Mouse (Mus musculus) MEL-GATA-1-ER (cell line): Measurements from ENCODE around the gene Tcl1.
"Not testable (repeated sequence)": the region's sequence is repeated elsewhere in the genome, so short reads cannot be mapped to it uniquely, and the experiment has no call there.

Experiments
- DNase-seq: peaks from one replicate; pipeline ENCODE4 v3.0.0-alpha.2; 2012; ENCODE audit warnings: low read depth; ENCODE audit errors: extremely low read depth

Tcl1 gene

GRCm38 (mm10) chr12:105222601-105223319 is at the start of gene Tcl1:
Gene Tcl1 (minus strand): TSS chr12:105222793.
- DNase-seq = no peak

- DNase-seq = no peak
These were observed 48.7 kb upstream of the Tcl1 start for GRCm38 (mm10) chr12:105271016-105271965.

- DNase-seq = no peak
These were observed 44.5 kb upstream of the Tcl1 start for GRCm38 (mm10) chr12:105267076-105267475.

- DNase-seq = no peak
These were observed 43.5 kb upstream of the Tcl1 start for GRCm38 (mm10) chr12:105266096-105266495.

- DNase-seq = no peak
These were observed 36.6 kb upstream of the Tcl1 start for GRCm38 (mm10) chr12:105259221-105259620.

GRCm38 (mm10) chr12:105258787-105259186 is 36.2 kb upstream of the Tcl1 start:
- DNase-seq = no peak

- DNase-seq = no peak
These were observed 31.2 kb upstream of the Tcl1 start for GRCm38 (mm10) chr12:105253796-105254195.

- DNase-seq = no peak
These were observed 26.2 kb upstream of the Tcl1 start for GRCm38 (mm10) chr12:105248763-105249233.

- no peak for DNase-seq
These were observed 16.5 kb upstream of the Tcl1 start for GRCm38 (mm10) chr12:105239060-105239459.

GRCm38 (mm10) chr12:105235091-105235490 is 12.5 kb upstream of the Tcl1 start:
- DNase-seq = no peak

GRCm38 (mm10) chr12:105234362-105234761 is 11.8 kb upstream of the Tcl1 start:
- no peak for DNase-seq

- no peak for DNase-seq
These were observed 2.2 kb upstream of the Tcl1 start for GRCm38 (mm10) chr12:105224621-105225320.

- DNase-seq = no peak
These were observed 5.4 kb downstream of the Tcl1 start for GRCm38 (mm10) chr12:105217101-105217760.

GRCm38 (mm10) chr12:105209231-105209630 is 13.4 kb downstream of the Tcl1 start:
- DNase-seq = no peak

- DNase-seq = no peak
These were observed 14.2 kb downstream of the Tcl1 start for GRCm38 (mm10) chr12:105208441-105208840.

- no peak for DNase-seq
These were observed 15.5 kb downstream of the Tcl1 start for GRCm38 (mm10) chr12:105207071-105207470.

GRCm38 (mm10) chr12:105201657-105202056 is 20.9 kb downstream of the Tcl1 start, which contains the start of gene Tcl1b4:
Gene Tcl1b4 (plus strand): TSS chr12:105201957.
- not testable (repeated sequence) for DNase-seq

GRCm38 (mm10) chr12:105199684-105200497 is 22.7 kb downstream of the Tcl1 start:
- DNase-seq = not testable (repeated sequence)

- DNase-seq = not testable (repeated sequence)
These were observed 31.9 kb downstream of the Tcl1 start, which contains the start of gene Tcl1b3 for GRCm38 (mm10) chr12:105190743-105191142. Gene Tcl1b3 (plus strand): TSS chr12:105191043.

- DNase-seq = not testable (repeated sequence)
These were observed 33.6 kb downstream of the Tcl1 start for GRCm38 (mm10) chr12:105188980-105189379.
